In the genomic region with DNA sequence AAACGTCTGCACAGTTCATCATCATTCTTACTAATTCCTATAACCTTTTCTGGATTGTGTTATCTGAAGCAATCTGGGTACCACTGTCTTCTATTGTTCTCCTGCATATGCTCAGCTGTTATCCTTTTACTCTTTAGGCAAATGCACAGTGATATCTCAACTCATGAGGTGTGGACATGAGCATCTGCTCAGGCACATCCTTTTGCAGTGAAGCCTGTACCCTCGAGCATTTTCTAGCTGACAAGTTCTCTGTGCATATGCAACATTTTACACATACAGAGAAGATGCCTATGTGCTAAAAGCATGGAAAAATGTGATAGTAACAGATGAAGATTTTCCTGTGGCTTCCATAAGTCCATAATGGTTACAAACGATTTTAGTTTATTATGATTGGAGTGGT, we compare ENCODE assay signal across 15 mouse cellular contexts.
"Had no signal": no experiment of that assay in that cellular context is flagged by ENCODE, and none has a peak within 500 bp of the region (broad histone marks: within the 10 kb centered on the region; RNA-seq: fewer than 3 reads in every experiment).

No protein-coding gene starts in this region.

- H3K27me3 ChIP-seq: limb, embryonic 15.5 days; liver, embryonic 13.5 days; lung, embryonic 15.5 days; megakaryocyte, embryonic 14.5 days; stomach, embryonic 15.5 days had no signal

- H3K36me3 ChIP-seq: limb, embryonic 15.5 days; liver, embryonic 13.5 days; lung, embryonic 15.5 days; stomach, embryonic 15.5 days had no signal

- ATAC-seq: intestine, postnatal 0 days; liver, postnatal 0 days; midbrain, embryonic 16.5 days had no signal

- DNase-seq: kidney, adult 8-10 months; kidney, postnatal 36 days; liver, embryonic 13.5 days; liver, postnatal 0 days; lung, postnatal 14 days; thymus, postnatal 36 days had no signal

- H3K27ac ChIP-seq: layer of hippocampus, adult 2 months; limb, embryonic 15.5 days; liver, embryonic 13.5 days; lung, embryonic 15.5 days; macrophage; stomach, embryonic 15.5 days had no signal

- H3K9me3 ChIP-seq: limb, embryonic 15.5 days; liver, embryonic 13.5 days; lung, embryonic 15.5 days; stomach, embryonic 15.5 days had no signal

- H3K9ac ChIP-seq: limb, embryonic 15.5 days; liver, embryonic 13.5 days; liver, postnatal 0 days; lung, embryonic 15.5 days; stomach, embryonic 15.5 days had no signal

- H3K4me3 ChIP-seq: layer of hippocampus, adult 2 months; limb, embryonic 15.5 days; liver, embryonic 13.5 days; lung, embryonic 15.5 days; megakaryocyte, embryonic 14.5 days; stomach, embryonic 15.5 days had no signal

- H3K4me2 ChIP-seq: limb, embryonic 15.5 days; liver, embryonic 13.5 days; lung, embryonic 15.5 days; midbrain, embryonic 11.5 days; stomach, embryonic 15.5 days had no signal

- H3K4me1 ChIP-seq: limb, embryonic 15.5 days; liver, embryonic 13.5 days; lung, embryonic 15.5 days; megakaryocyte, embryonic 14.5 days; stomach, embryonic 15.5 days had no signal
